Mouse (Mus musculus): ENCODE measurements around the gene Prkcz. TPM values are rescaled to one million over a fixed set of nuclear protein-coding genes. Genes with fewer than 3 reads are reported as not detected.
A peak's percentile ranks its signal among the peaks of the same experiment; 100 is the strongest.

Prkcz gene
- total RNA-seq, 4 experiments from 2014 or later = 4.1 to 7.8 (median 5.5) TPM

- DNase-seq (ENCODE audit: low spot score) = no peak
Measured at GRCm38 (mm10) chr4:155246691-155247105, 114.5 kb downstream of the Prkcz start.

- DNase-seq (ENCODE audit: low spot score) = no peak
Measured at GRCm38 (mm10) chr4:155245770-155246492, 115.2 kb downstream of the Prkcz start.

GRCm38 (mm10) chr4:155243233-155243632 is 117.9 kb downstream of the Prkcz start:
- DNase-seq (ENCODE audit: low spot score) = no peak

GRCm38 (mm10) chr4:155242292-155242691 is 118.9 kb downstream of the Prkcz start:
- DNase-seq (ENCODE audit: low spot score) = no peak

GRCm38 (mm10) chr4:155241789-155242188 is 119.4 kb downstream of the Prkcz start:
- no peak for DNase-seq (ENCODE audit: low spot score)

- no peak for DNase-seq (ENCODE audit: low spot score)
Measured at GRCm38 (mm10) chr4:155239494-155239893, 121.7 kb downstream of the Prkcz start.

GRCm38 (mm10) chr4:155238276-155238675 is 122.9 kb downstream of the Prkcz start:
- DNase-seq (ENCODE audit: low spot score) = no peak

- DNase-seq (ENCODE audit: low spot score) = no peak
Measured at GRCm38 (mm10) chr4:155236737-155237385, 124.3 kb downstream of the Prkcz start.

- peak; percentile 96 for DNase-seq (ENCODE audit: low spot score)
Measured at GRCm38 (mm10) chr4:155235311-155236119, 125.6 kb downstream of the Prkcz start.

GRCm38 (mm10) chr4:155234371-155235310 is 126.5 kb downstream of the Prkcz start:
- no peak for DNase-seq (ENCODE audit: low spot score)

GRCm38 (mm10) chr4:155233878-155234277 is 127.3 kb downstream of the Prkcz start:
- DNase-seq (ENCODE audit: low spot score) = peak; percentile 85

GRCm38 (mm10) chr4:155228461-155228860 is 132.7 kb downstream of the Prkcz start:
- DNase-seq (ENCODE audit: low spot score) = no peak

- DNase-seq (ENCODE audit: low spot score) = no peak
Measured at GRCm38 (mm10) chr4:155227986-155228385, 133.2 kb downstream of the Prkcz start.

GRCm38 (mm10) chr4:155225918-155226317 is 135.2 kb downstream of the Prkcz start:
- no peak for DNase-seq (ENCODE audit: low spot score)

- no peak for DNase-seq (ENCODE audit: low spot score)
Measured at GRCm38 (mm10) chr4:155223594-155224528, 137.3 kb downstream of the Prkcz start.

- DNase-seq (ENCODE audit: low spot score) = peak; percentile 98
Measured at GRCm38 (mm10) chr4:155222841-155223593, 138.1 kb downstream of the Prkcz start.

GRCm38 (mm10) chr4:155222552-155222840 is 138.7 kb downstream of the Prkcz start, which contains the start of gene Ski:
Gene Ski (minus strand): TSS chr4:155222592.
- no peak for DNase-seq (ENCODE audit: low spot score)

GRCm38 (mm10) chr4:155221599-155222551 is 139.3 kb downstream of the Prkcz start:
- peak; percentile 64 for DNase-seq (ENCODE audit: low spot score)

Data from heart, adult 8-10 months (tissue).